Mouse (Mus musculus) layer of hippocampus, adult 2 months (tissue): ENCODE data around the gene Cnnm2. TPM values are rescaled to one million over a fixed set of nuclear protein-coding genes. Genes with fewer than 3 reads are reported as not detected.

ENCODE experiments used
- DNase-seq, 2 experiments: peaks; one replicate each; pipeline ENCODE4 v3.0.0; 2022; ENCODE audit warnings: low spot score in 2 of 2
- H3K27ac ChIP-seq: fragments of 200-600 bp; 2 replicates; pipeline ENCODE4 v1.8.1; 2022
- H3K4me3 ChIP-seq: fragments of 200-600 bp; 2 replicates; pipeline ENCODE4 v1.8.1; 2022; ENCODE audit warnings: mild to moderate bottlenecking
- CTCF ChIP-seq: fragments of 200-600 bp; conservative IDR thresholded peaks from 2 replicates; pipeline ENCODE4 v1.8.1; 2022; ENCODE audit warnings: antibody characterized with exemption, mild to moderate bottlenecking, moderate library complexity
- total RNA-seq, 2 experiments: library from RNA; stranded (reverse); gene quantifications; 2 replicates each; pipeline ENCODE4 v1.2.3; 2021

Gene Cnnm2
- total RNA-seq, 2 experiments from 2014 or later = 37.9 to 38.8 TPM

DNA sequence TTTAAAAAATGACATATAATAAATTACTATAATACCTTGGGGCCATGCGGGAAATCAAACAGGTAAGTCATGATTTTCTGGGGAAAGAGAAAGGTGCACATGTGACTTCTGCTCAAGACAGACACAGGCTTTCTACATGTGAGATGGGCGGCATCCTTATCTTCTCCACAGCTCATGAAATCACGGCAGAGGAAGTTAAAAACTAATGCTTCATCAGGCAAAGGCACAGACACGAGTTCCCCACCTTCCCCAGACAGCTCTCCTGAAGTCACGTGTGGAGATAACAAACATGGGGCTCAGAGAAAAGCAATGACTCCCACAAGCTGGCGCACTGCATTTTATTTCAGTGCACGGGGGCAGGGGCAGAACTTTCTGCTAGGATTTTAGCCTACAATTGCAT lies 132.1 kb downstream of the Cnnm2 start:
- DNase-seq = no peak
- Histone ChIP-seq H3K4me3 (no peak overlapping the region), H3K27ac (peak overlapping the region; percentile 44; the same call in 1 of the 2 replicates)
- TF ChIP-seq CTCF = no peak

DNA sequence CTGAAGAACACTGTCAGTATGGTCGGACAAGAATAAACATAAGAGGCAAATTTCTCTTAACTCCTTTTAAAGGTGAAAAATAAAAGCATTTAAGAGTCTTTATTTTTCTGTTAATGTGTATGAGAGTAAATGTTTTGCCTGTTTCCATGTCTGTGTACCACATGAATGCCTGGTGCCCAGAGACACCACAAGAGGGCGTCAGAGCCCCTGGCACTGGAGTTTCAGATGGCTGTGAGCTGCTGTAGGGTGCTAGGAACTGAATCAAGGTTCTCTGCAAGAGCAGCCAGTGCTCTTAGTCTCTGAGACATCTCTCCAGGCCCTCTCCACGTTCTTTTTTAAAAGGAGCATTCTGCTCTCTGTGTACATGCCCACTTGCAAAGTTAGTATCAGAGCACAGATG lies 135.7 kb downstream of the Cnnm2 start:
- peak; percentile 68 for TF ChIP-seq CTCF

DNA sequence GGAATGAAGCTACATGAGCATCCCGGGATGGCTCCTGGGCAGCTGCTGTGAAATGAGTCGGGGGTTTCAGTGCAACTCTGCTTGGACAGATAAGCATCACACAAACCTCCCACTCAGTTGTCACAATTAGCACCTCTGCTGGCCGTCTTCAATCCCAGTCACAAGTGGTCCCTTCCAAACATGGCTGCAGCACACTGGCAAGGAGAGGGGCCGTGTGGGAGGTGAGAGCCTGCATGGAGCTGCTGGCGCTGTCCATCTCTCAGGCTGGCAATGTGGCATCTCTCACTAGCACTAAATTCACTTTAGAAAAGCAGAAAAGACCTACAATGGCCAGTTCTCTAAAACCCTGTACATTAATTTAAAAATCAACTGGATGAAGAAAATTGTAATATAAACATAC lies 136.8 kb downstream of the Cnnm2 start:
- peak overlapping the region; percentile 9; the same call in 1 of the 2 replicates for H3K27ac ChIP-seq
- DNase-seq = no peak
- TF ChIP-seq CTCF = no peak
- no peak overlapping the region for H3K4me3 ChIP-seq

More for the DNA sequence above, 135.7 kb downstream of the Cnnm2 start:
- Histone ChIP-seq H3K4me3 (no peak overlapping the region), H3K27ac (no peak overlapping the region)
- no peak for DNase-seq

DNA sequence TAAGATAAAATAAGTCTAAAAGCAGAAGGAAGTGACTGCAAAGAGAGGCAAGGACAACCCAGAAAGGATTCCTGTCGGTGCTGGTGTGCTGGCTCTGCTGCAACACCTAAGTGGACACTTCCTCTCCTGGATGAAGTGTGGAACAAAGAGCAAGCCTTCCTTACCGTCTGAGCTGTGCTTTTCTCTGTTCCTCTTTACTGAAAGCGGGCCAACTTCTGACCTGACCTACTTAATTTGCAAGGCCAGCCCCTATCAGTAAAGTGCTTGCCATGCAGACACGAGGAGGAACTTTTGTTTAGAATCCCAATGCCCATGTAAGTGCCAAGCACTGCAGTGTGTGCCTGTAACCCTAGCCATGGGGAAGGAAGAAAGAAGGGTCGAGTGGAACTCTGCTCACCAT lies 137.9 kb downstream of the Cnnm2 start:
- Histone ChIP-seq H3K27ac (peak overlapping the region; percentile 68), H3K4me3 (no peak overlapping the region)
- TF ChIP-seq CTCF = no peak
- no peak for DNase-seq

DNA sequence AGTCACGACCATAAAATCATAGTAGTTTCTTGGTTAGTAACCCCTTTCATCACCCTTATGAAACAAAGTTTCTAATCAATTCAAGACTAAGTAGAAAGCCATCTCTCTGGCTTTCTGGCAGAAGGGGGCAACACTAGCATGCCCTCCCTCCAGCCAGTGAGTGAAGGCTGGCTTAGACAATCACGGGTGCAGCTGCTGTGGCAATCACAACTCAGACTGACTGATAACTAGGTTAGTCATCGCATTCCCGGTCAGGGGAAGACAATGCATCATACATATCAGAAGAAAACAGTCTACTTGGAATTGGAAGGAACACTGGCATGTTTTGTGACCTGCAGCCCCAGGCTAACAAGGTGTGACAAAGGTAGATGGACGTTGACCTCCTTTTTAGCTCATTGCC lies 138.5 kb downstream of the Cnnm2 start:
- peak overlapping the region; percentile 68 for H3K27ac ChIP-seq
- no peak overlapping the region for H3K4me3 ChIP-seq
- DNase-seq = no peak
- no peak for TF ChIP-seq CTCF

DNA sequence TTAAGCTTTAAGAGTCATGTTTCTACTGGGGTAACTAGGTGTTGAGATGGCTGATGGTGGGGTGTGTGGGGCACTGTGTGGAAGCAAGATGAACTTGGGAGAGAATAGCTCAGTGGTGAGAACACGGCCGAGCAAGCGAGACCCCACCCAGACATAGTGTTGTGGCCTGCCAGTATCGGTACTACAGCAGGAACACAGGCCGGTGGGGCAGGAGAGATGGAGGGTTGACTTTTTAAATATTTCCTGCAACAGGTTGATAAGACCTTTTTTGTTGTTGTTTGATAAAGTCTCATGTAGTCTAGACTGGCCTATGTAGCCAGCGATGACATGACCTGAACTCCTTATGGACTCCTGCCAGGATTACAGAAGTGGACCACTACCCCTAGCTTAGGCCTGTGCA lies 139.4 kb downstream of the Cnnm2 start:
- no peak for TF ChIP-seq CTCF
- no peak overlapping the region for H3K4me3 ChIP-seq
- DNase-seq = no peak
- H3K27ac ChIP-seq = peak overlapping the region; percentile 49; the same call in 1 of the 2 replicates

DNA sequence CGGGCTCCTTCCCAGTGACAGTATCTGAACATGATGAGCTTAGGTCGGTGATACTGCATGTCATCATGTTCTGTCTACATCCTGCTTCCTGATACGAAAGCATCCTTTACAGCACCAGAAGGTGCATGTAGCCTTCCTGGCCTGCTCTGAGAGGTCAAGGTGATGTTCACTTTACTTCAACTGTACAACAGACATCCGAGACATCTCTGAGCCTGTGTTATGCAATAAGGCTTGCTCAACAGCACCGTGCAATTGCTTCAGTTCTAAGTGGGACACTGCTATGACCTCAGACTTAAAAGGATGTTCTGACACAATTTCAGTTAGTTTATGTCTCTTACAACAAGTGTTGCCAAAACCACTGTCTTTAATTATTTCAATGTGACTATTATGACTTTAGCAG lies 139.9 kb downstream of the Cnnm2 start:
- no peak for DNase-seq
- Histone ChIP-seq H3K27ac (peak overlapping the region; percentile 49; the same call in 1 of the 2 replicates), H3K4me3 (no peak overlapping the region)
- no peak for TF ChIP-seq CTCF

DNA sequence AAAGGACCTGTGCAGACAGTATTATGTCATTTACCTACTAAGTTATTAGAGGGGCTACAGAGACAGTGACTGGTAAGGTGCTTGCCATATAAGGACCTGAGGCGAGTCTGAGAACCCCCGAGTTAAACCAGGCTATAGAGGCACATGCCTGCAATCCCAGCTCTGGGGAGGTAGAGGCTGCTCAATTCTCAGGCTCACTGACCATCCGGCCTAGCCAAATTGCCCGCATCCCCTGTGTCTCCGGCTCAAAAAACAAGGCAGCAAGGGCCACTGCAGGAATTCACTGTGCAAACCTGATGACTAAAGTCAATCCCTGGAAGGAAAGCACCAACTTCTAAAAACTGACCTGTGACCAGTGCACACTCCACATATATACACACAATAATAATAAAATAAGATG lies 142.0 kb downstream of the Cnnm2 start:
- DNase-seq = no peak
- peak overlapping the region; percentile 25; the same call in 1 of the 2 replicates for H3K27ac ChIP-seq
- no peak overlapping the region for H3K4me3 ChIP-seq
- no peak for TF ChIP-seq CTCF

DNA sequence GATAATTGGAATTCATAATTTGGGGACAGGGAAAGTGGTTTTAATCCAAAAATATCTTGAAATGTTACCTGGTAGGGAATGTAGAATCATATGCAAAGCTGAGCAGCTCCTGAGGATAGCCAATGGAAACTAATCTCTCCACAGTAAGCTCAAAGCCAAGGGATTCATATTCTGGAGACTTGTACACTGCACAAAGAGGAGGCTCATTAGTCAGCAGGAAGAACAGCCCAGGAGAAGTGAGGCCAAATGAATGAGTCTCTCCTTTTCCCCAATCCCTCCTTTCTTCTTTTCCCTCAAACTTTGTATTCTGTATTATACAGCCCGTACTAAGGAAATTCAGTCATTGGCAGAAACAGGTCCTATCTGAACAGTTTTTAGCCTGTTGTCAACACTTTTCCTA lies 143.5 kb downstream of the Cnnm2 start:
- TF ChIP-seq CTCF = no peak
- Histone ChIP-seq H3K27ac (peak overlapping the region; percentile 94), H3K4me3 (no peak overlapping the region)
- DNase-seq = no peak

DNA sequence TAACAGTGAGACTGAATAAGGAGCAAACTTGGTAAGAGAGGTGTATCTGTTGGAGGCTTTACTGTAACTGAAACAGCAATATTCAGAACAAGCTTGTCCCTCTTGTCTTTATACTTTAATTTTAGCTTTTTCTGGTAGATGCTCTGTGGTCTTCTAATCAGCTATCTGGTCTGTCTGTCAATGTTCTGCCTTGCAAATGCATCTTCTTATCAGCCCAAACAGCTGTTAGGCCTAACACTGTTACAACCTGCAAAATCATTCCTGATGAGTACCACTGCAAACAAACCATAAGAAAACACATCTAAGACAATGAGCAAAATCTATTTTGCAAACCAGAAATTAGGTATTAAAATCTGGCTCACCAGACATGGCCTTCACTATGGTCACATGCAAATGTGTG lies 144.0 kb downstream of the Cnnm2 start:
- H3K4me3 ChIP-seq = no peak overlapping the region
- TF ChIP-seq CTCF = no peak
- no peak for DNase-seq
- H3K27ac ChIP-seq = peak overlapping the region; percentile 94

DNA sequence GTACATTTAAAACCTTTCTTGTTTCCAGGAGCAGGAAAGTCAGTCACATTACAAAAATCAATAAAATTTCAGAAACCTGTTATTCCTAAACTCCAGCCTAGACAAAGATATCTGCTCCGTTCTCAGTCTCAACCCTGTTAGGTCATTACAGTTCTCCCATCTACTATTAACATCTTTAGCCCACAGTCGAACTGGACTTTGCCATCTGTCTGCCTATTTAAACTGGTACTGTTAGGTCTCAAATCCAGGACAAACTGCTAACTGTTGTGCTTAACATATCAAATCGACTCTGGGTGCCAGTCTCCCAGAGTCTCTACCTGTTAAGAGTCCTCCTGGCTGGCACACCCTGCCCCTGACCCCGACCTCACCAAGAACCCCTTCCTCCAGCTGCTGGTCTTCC lies 144.6 kb downstream of the Cnnm2 start:
- TF ChIP-seq CTCF = no peak
- no peak for DNase-seq
- peak overlapping the region; percentile 94 for H3K27ac ChIP-seq
- no peak overlapping the region for H3K4me3 ChIP-seq

DNA sequence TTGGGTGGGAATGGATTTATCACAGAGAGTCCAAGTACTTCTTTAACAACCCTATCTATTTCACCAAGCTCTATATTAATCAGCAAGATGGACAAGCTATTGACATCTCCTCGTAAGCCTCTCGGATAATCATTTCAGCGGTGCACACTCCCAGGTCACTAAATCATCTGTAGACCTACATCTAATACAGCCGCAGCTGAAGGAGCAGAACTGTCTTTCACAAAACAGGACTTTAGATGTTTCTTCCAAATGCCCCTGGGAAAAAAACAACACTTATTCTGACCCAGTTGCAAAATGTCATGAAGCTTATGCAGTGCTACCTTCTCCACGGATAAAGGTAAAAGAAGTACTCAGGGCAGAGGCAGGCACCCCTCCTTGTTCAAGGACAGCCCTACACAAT lies 146.8 kb downstream of the Cnnm2 start:
- TF ChIP-seq CTCF = no peak
- H3K4me3 ChIP-seq = no peak overlapping the region
- H3K27ac ChIP-seq = peak overlapping the region; percentile 94
- DNase-seq = no peak

DNA sequence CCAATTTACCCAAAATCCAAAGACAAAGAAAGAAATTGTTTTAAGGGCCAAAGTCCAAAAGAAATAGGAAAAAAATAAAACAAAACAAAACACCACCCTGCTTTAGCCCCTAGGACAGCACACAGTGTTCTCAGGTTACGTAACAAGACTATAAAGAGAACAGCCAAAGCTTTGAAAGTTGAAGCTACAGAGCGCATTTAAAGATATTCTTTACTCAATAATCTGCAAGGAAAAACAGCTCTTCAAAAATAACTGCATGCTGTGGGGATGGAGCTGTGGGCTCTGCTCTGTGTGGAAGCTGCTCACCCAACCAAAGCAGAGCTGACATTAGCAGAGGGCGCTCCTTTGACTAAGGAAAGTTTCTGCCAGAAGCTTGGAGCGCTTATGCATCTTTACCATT lies 147.6 kb downstream of the Cnnm2 start:
- H3K4me3 ChIP-seq = peak overlapping the region; percentile 0; the same call in 1 of the 2 replicates
- peak overlapping the region; percentile 94 for H3K27ac ChIP-seq
- TF ChIP-seq CTCF = peak; percentile 50
- peak in 1 of 2 experiments; percentile 50 for DNase-seq

DNA sequence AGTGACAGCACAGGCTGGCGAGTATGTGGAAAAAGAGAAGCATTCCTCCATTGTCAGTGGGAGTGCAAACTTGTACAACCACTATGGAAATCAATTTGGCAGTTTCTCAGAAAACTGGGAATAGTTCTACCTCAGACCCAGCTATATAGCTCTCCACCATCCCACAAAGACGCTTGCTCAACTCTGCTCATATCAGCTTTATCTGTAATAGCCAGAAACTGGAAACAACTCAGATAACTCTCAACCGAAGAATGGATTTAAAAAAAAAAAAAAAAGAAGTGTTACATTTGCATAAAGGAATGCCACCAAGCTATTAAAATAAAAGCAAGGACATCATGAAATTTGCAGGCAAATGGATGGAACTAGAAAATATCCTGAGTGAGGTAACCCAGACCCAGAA lies 150.1 kb downstream of the Cnnm2 start:
- Histone ChIP-seq H3K4me3 (no peak overlapping the region), H3K27ac (peak overlapping the region; percentile 94; the same call in 1 of the 2 replicates)
- no peak for TF ChIP-seq CTCF
- DNase-seq = no peak

DNA sequence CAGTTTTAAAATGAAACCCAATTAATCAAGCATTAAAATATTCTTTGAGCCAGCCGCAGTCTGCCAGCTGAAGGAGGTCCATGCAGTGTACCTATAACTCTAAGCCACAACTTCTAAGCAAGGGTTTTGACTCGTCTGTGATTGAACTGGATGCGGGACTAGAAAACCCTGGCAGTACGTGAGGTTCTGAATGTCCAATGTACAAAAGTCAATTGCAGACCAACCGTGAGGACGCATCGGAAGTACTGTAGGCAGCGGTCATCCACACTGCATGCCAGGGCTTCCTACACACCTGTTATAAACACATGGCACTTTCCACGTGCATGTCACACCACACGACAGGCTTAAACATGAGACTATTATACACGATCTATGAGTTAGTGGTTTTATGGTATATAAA lies 152.2 kb downstream of the Cnnm2 start:
- no peak for TF ChIP-seq CTCF
- H3K27ac ChIP-seq = peak overlapping the region; percentile 33; the same call in 1 of the 2 replicates
- DNase-seq = no peak
- no peak overlapping the region for H3K4me3 ChIP-seq
